Mouse (Mus musculus) brain, embryonic 14.5 days (tissue): Measurements from ENCODE around the gene Hbq1a.

Experiments
- CTCF ChIP-seq: fragments of 200-500 bp; IDR thresholded peaks from 2 replicates; pipeline ENCODE4 v1.5.1; 2012; ENCODE audit warnings: inconsistent platforms, mild to moderate bottlenecking, moderate library complexity, borderline replicate concordance; ENCODE audit not compliant: insufficient read depth, insufficient read length; ENCODE audit errors: extremely low read depth
- POLR2A ChIP-seq: fragments of 200-500 bp; IDR thresholded peaks from 2 replicates; pipeline ENCODE4 v1.6.1; 2012; ENCODE audit warnings: mild to moderate bottlenecking, inconsistent platforms, borderline replicate concordance; ENCODE audit not compliant: poor library complexity, insufficient read depth, insufficient read length, severe bottlenecking; ENCODE audit errors: extremely low read depth

DNA sequence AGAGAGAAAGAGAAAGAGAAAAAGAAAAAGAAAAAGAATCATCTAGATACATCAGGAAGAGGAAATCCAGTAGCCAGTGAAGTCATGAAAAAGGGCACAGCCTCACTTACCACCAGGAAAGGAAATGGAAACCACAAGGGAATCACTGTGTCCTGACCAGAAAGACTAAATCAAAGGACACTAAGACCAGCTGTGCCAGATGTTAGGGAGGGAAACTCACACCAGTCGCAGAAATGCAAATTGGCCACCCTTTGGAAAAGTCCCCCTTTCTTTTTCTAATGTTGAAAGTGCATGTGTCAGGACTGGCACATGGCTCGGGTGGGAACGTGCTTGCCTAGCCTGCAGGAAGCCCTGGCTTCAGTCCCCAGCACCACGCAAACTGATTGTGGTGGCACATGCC, 28.7 kb upstream of the Hbq1a start:
- TF ChIP-seq POLR2A (no peak), CTCF (no peak)
